15 mouse cellular contexts compared by ENCODE assay signal in genomic region chr14:95777439-95777838, GRCm38 (mm10).
DNase-seq lines count a peak whose midpoint lies in the region; ATAC-seq and TF ChIP-seq lines count a peak whose summit lies in the region.
"Had no signal": no experiment of that assay in that cellular context is flagged by ENCODE, and none has a peak within 500 bp of the region (broad histone marks: within the 10 kb centered on the region; RNA-seq: fewer than 3 reads in every experiment).

No protein-coding gene starts in this region.

- DNase-seq in cerebellum, postnatal 14 days = peak; percentile 38 to 53
- no peak for DNase-seq in cerebellum, adult 9-11 months
- peak; percentile 14 for DNase-seq in neural tube, embryonic 11.5 days (ENCODE audit: low spot score)
- DNase-seq in spleen, postnatal 10 days (ENCODE audit: low spot score in 2 of 2) = no peak
- DNase-seq: B cell, adult 2 months; cerebellum, adult 8-10 months; heart, postnatal 36 days; kidney, adult 18-20 months; thymus, adult 2 months had no signal

- H3K9me3 ChIP-seq in intestine, postnatal 0 days (ENCODE audit: control insufficient read depth) = no peaks in the 10 kb centered on the region
- no peaks in the 10 kb centered on the region for H3K9me3 ChIP-seq in intestine, embryonic 16.5 days (ENCODE audit: control insufficient read depth, low read length)
- no peaks in the 10 kb centered on the region for H3K9me3 ChIP-seq in neural tube, embryonic 11.5 days (ENCODE audit: control insufficient read depth, low read length)
- H3K9me3 ChIP-seq in neural tube, embryonic 15.5 days (replicated peaks) = no peaks in the 10 kb centered on the region
- H3K9me3 ChIP-seq: G1E had no signal

- H3K4me2 ChIP-seq in intestine, postnatal 0 days (replicated peaks; ENCODE audit: low read depth) = no peak overlapping the region
- no peak overlapping the region for H3K4me2 ChIP-seq in intestine, embryonic 16.5 days (ENCODE audit: low read depth, low read length)
- no peak overlapping the region for H3K4me2 ChIP-seq in neural tube, embryonic 11.5 days (ENCODE audit: low read depth)
- H3K4me2 ChIP-seq in neural tube, embryonic 15.5 days = no peak overlapping the region

- ATAC-seq in intestine, postnatal 0 days = no peak
- ATAC-seq in intestine, embryonic 16.5 days = no peak
- no peak for ATAC-seq in neural tube, embryonic 11.5 days (ENCODE audit: insufficient read depth, low FRiP score, low TSS enrichment)
- no peak for ATAC-seq in neural tube, embryonic 15.5 days (ENCODE audit: low FRiP score)
- ATAC-seq in megakaryocyte-erythroid progenitor cell, adult 5-6 weeks (replicated peaks; ENCODE audit: low FRiP score, low TSS enrichment, poor library complexity, severe bottlenecking) = no peak
- ATAC-seq: activated CD4-positive, CD25-positive, alpha-beta regulatory T cell, adult 4 months had no signal

- H3K9ac ChIP-seq in intestine, postnatal 0 days (ENCODE audit: low read depth, low read length) = no peak overlapping the region
- H3K9ac ChIP-seq in intestine, embryonic 16.5 days (ENCODE audit: low read depth, low read length) = no peak overlapping the region
- H3K9ac ChIP-seq in neural tube, embryonic 11.5 days (ENCODE audit: low read length) = no peak overlapping the region
- no peak overlapping the region for H3K9ac ChIP-seq in neural tube, embryonic 15.5 days (replicated peaks)

- H3K27ac ChIP-seq in intestine, postnatal 0 days (ENCODE audit: low read depth, low read length) = no peak overlapping the region
- H3K27ac ChIP-seq in intestine, embryonic 16.5 days (ENCODE audit: low read length) = no peak overlapping the region
- H3K27ac ChIP-seq in neural tube, embryonic 11.5 days (ENCODE audit: low read depth, low read length) = no peak overlapping the region
- H3K27ac ChIP-seq in neural tube, embryonic 15.5 days (replicated peaks) = no peak overlapping the region

- H3K4me1 ChIP-seq in intestine, postnatal 0 days (replicated peaks; ENCODE audit: control insufficient read depth, insufficient read depth, low read length) = no peaks in the 10 kb centered on the region
- H3K4me1 ChIP-seq in intestine, embryonic 16.5 days (ENCODE audit: control insufficient read depth, insufficient read depth, low read length) = no peaks in the 10 kb centered on the region
- no peaks in the 10 kb centered on the region for H3K4me1 ChIP-seq in neural tube, embryonic 11.5 days (ENCODE audit: control insufficient read depth, insufficient read depth, low read length)
- no peaks in the 10 kb centered on the region for H3K4me1 ChIP-seq in neural tube, embryonic 15.5 days

- TF ChIP-seq CTCF in intestine, postnatal 0 days (IDR thresholded peaks at IDR 0.05; ENCODE audit: low read depth) = peak; percentile 46

- H3K27me3 ChIP-seq in intestine, postnatal 0 days (replicated peaks; ENCODE audit: control insufficient read depth, insufficient read depth, low read length) = no peaks in the 10 kb centered on the region
- H3K27me3 ChIP-seq in intestine, embryonic 16.5 days (replicated peaks; ENCODE audit: control insufficient read depth, insufficient read depth, low read length) = no peaks in the 10 kb centered on the region
- no peaks in the 10 kb centered on the region for H3K27me3 ChIP-seq in neural tube, embryonic 11.5 days (ENCODE audit: control insufficient read depth, insufficient read depth, low read length)
- no peaks in the 10 kb centered on the region for H3K27me3 ChIP-seq in neural tube, embryonic 15.5 days (replicated peaks)

- no peak overlapping the region for H3K4me3 ChIP-seq in intestine, postnatal 0 days (ENCODE audit: low read depth, low read length)
- H3K4me3 ChIP-seq in intestine, embryonic 16.5 days (ENCODE audit: low read length) = no peak overlapping the region
- H3K4me3 ChIP-seq in neural tube, embryonic 11.5 days (ENCODE audit: low read depth, low read length) = no peak overlapping the region
- no peak overlapping the region for H3K4me3 ChIP-seq in neural tube, embryonic 15.5 days (replicated peaks)

- H3K36me3 ChIP-seq in intestine, postnatal 0 days (ENCODE audit: control insufficient read depth, insufficient read depth) = no peaks in the 10 kb centered on the region
- H3K36me3 ChIP-seq in intestine, embryonic 16.5 days (ENCODE audit: control insufficient read depth, insufficient read depth, low read length) = no peaks in the 10 kb centered on the region
- no peaks in the 10 kb centered on the region for H3K36me3 ChIP-seq in neural tube, embryonic 11.5 days (ENCODE audit: control insufficient read depth, insufficient read depth, low read length)
- no peaks in the 10 kb centered on the region for H3K36me3 ChIP-seq in neural tube, embryonic 15.5 days
- H3K36me3 ChIP-seq: G1E had no signal

Comparison
In these comparisons a context has a peak if more than half of its experiments do, and no peak if none do; other contexts are left out.
1. DNase-seq: peak in cerebellum, postnatal 14 days (2 of 2) and neural tube, embryonic 11.5 days (single experiment); none in cerebellum, adult 9-11 months (single experiment) and spleen, postnatal 10 days (0 of 2).